Mouse (Mus musculus): ENCODE data around the gene Arf1. TPM values are rescaled to one million over a fixed set of nuclear protein-coding genes. Genes with fewer than 3 reads are reported as not detected.
A peak's percentile ranks its signal among the peaks of the same experiment; 100 is the strongest.

The Arf1 gene
- total RNA-seq, 2 experiments from 2014 or later, result 226 to 229 TPM

DNA sequence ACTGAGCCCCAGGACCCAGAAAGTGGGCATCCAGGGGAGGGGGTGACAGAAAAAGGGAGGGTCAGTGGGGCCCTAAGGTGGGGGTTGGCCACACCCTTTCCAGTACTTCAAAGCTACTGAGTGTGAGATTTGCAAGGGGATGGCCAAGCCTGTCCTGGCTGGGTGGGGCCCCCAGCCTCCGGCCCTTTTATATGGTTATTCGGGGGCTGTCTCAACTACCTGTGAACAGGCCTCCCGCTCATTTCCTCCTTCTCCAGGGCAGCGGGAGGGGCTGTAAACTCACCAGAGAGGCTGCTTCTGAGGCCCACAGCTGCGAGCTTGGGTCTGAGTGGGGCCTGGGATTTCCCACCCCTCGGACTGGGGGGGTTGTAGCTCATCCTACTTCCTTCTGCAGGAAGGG, 15.8 kb upstream of the Arf1 start:
- DNase-seq, result no peak
- intact Hi-C loops (cut with DNase I), result no loop called here
- TF ChIP-seq CTCF (IDR thresholded peaks at IDR 0.05), result no peak
- Histone ChIP-seq H3K4me3 (no peak overlapping the region), H3K27ac (no peak overlapping the region)

DNA sequence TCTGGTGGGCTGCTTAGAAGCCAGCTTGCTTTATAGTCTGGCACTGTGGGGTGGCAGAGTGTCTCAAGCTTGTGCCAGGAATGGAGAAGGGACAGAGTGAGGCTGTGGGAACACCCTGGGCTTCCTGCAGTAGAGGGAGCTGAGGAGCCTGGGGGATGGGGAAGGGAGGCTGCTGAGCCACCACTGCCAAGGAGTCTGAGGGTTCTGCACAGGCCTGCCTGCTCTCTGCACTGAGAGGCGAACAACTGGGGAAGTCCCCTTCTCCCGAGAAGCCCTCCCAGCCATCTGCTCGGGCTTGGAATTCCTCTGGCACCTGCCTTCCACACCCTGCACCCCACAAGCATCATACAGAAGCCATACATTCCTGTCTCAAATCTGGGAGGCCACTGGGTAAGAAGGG, 13.8 kb upstream of the Arf1 start:
- DNase-seq, result no peak
- Histone ChIP-seq H3K4me3 (no peak overlapping the region), H3K27ac (no peak overlapping the region)
- no peak for TF ChIP-seq CTCF (IDR thresholded peaks at IDR 0.05)
- intact Hi-C loops (cut with DNase I), result loop anchor here (2.0 kb wide), 1 partner anchor 51 kb away; no protein-coding TSS in a partner anchor

DNA sequence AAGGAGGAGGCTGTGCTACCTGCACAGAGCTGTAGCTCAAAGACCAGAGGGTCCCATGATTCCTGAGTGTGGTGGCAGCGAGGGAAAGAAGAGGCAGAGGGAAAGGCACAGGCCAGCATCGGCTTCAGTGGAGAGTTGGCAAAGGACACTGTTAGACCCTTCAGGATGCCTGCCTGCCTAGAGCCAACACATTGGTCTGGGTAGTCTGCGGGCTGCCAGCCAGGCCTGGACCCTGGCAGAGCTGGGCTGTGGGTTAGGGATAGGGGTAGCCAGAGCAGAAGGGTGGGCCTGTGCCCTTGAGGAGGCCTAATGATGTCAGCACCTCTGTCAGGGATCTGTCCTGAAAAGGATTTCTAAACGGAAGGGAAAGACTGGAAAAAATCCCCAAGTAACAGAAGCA, 11.7 kb upstream of the Arf1 start:
- TF ChIP-seq CTCF (IDR thresholded peaks at IDR 0.05), result no peak
- H3K4me3 ChIP-seq, result no peak overlapping the region
- no peak overlapping the region for H3K27ac ChIP-seq
- intact Hi-C loops (cut with DNase I), result loop anchor here (2.0 to 5.0 kb wide), 2 partner anchors 53 to 243 kb away; no protein-coding TSS in a partner anchor
- DNase-seq, result no peak

DNA sequence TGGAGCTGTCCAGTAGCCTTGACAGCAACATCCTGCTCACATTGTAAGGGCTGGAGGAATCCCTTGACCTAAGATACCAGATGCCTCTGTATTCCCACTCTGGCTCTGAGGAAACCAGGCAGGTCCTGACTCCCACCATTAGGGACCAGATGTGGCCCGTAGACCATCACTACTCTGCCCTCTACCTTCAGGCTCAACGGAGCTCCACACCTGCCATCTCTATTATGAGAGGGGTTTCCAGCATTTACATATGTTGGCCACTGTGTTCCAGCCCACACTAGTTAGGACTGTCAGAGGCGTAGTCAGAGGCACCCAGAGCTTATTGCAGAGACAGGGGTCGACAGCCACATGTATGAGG, 11.3 kb upstream of the Arf1 start:
- Histone ChIP-seq H3K27ac (no peak overlapping the region), H3K4me3 (no peak overlapping the region)
- intact Hi-C loops (cut with DNase I), result loop anchor here (5.0 kb wide), 1 partner anchor 243 kb away; no protein-coding TSS in a partner anchor
- TF ChIP-seq CTCF (IDR thresholded peaks at IDR 0.05), result no peak
- no peak for DNase-seq

DNA sequence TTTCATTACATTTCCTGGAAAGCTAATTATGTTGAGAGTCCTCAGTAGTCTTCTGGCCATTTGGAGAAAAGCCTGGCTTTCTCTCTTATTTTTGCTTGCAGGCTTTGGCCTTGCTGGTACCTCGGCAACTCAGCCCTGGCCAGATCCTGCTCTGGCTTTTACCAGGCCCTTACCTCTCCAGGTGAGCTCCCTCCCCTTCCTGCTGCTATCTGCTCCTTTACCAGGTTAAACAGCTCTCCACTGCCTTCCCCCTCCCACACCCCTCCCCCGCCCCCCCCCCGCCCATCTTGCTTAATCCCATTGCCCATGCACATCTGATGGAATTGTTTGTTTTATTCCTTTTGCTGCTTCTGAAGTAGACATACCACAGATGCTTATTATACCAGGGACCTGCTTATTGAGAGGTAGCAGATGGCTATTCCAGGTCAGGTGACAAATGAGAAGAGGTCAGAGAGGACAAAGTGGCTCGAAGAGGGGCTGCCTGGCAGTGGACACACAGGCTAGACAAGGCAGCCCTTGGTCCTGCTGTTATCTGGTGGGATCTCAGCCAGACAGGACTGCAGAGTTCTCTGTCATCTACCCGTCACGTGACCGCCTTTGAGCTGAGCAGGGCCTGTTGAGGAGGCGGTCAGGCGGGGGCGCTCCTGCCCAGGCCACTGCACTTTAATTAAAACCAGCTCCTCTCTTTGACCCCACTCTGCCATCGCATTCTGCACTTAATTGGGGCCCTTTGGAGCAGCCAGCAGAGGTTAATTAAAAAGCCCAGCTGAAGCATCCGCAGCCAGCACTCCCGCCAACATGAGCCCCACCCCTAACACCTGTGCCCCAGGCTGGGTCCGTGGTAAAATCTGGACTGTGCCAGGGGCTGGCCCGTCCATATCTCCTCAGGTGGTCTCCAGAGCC, 10.7 kb upstream of the Arf1 start:
- H3K4me3 ChIP-seq, result no peak overlapping the region
- H3K27ac ChIP-seq, result no peak overlapping the region
- peak; percentile 75 for DNase-seq
- intact Hi-C loops (cut with DNase I), result loop anchor here (5.0 kb wide), 1 partner anchor 244 kb away; no protein-coding TSS in a partner anchor
- peak; percentile 71 for TF ChIP-seq CTCF (IDR thresholded peaks at IDR 0.05)

DNA sequence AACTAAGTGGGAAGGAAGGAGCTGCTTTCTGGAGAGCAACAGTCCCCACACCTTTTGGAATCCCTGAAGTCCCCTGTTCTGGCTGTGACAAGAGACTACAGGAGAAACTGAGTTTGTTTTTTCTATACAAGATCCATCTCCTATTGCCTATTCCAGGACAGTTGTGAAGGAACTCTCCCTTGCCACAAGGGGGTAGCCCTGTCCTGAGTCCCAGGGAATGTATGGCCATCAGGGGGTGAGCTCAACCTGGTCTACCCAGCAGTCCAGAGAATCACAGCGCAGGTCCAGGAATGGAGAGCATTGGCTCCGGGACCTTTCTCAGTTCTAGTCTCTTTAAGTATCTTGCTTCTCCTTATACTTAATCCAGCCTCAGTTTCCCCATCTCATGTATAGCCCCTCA, 4.7 kb upstream of the Arf1 start:
- DNase-seq, result no peak
- TF ChIP-seq CTCF (IDR thresholded peaks at IDR 0.05), result no peak
- intact Hi-C loops (cut with DNase I), result no loop called here
- Histone ChIP-seq H3K4me3 (no peak overlapping the region), H3K27ac (no peak overlapping the region)

DNA sequence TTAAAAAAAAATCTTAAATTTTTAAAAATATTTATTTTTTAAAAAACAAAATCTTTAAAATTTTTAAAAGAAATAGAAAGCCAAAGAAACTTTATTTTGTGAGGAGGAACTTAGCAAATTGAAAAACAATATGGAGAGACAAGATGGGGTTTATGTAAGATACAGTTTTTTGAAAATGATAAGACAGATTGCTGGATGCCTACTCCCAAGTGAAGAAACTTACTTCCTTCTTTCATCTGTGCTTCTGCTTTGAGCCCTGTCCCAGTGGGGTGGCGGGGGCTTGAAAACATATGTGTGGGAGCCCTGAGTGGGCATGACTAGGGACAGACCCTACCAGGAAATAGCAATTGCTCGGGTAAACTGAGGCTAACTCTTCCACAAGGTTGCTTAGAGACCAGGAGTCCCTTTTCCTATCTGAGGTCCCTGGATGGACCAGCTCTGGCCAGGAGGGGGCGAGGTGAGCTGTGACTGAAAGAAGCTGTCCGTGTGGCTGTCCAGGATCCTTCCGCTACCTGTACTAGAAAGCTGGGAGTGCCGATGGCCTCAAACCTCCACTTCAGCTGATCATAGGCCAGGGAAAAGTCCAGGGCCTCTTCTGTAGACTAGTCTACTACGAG, 2.2 kb upstream of the Arf1 start:
- H3K27ac ChIP-seq, result no peak overlapping the region
- peak; percentile 76 for TF ChIP-seq CTCF (IDR thresholded peaks at IDR 0.05)
- DNase-seq, result peak; percentile 67
- no peak overlapping the region for H3K4me3 ChIP-seq
- intact Hi-C loops (cut with DNase I), result loop anchor here (2.0 kb wide), 1 partner anchor 63 kb away; no protein-coding TSS in a partner anchor

DNA sequence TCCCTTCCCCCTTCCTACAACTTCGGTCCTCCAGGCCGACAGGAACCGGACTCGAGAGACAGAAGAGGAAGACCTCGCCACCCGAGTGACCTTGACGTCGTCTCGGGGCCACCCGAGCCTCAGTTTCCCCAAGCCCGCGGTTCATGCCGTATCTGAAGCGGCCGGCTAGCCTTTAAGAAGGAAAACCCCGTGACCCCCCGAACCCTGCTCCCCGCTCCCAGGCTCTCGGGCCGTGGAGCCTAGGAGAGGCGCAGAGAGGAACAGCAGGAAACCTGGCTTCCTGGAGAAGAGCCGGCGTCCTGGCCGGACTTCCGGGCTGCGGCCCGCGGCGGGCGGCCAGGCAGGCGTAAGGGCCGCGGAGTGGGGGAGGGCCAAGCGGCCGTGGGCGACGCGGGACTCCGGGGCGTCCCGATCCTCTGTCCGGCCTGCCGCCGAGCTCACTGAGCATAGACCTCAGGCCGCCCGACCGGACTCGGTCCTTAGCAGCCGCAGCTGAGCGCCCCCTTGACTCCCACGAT, 407 bp downstream of the Arf1 start:
- Histone ChIP-seq H3K27ac (peak overlapping the region; percentile 99), H3K4me3 (peak overlapping the region; percentile 79)
- no peak for DNase-seq
- no peak for TF ChIP-seq CTCF (IDR thresholded peaks at IDR 0.05)
- intact Hi-C loops (cut with DNase I), result no loop called here

DNA sequence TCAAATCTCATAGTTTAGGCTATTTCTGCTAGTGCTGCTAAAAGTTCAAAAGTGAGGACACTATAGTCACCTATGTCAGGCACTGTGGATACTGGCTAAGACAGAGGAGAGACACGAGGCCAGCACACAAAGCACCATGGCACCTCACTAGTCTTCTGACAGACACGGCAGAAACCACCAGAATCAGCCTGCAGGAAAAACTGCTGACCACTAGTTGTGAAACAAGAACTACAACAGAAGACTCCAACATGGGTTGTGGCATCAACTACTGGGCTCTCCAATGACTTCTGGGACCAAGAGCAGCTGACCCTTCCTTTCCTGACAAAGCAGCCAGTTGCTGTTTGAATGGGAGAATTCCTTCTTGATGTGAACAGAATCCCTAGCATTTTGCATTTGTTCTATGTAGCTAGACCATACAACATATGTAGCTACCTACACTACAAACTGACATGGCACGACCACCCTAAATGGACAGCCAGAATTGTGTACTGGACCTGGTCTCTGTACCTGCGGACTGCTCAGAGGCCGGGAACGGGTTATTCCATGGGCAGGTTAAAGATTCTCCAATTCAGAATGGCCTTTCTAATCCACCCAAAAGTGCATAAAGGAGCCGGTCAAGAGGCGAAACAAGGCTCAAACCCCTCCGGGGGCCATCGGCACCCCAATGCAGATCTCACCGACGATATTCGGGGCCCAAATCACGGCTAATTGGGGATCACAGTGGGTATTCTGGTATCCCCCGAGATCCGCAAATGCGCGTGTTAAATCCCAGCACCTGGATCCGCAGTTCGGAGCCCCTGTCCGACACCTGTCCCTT, 1.1 kb downstream of the Arf1 start:
- TF ChIP-seq CTCF (IDR thresholded peaks at IDR 0.05), result no peak

DNA sequence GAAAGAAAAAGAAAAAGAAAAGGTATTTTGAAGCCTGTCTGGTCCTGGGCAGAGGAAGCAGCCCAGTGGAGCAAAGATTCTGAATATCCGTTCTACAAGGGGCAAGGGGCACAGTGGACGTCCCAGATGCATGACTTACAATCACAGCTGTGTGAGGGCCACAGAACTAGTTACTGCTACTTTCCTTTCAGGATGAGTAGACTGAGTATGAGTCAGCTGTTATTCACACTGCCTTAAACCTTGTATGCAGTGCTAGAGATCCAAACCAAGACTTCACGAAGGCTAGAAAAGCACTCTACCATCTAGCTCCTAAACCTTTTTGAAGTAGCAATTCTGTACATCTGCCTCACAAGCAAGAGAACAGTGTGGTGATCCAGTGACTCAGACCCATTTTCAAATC, 1.8 kb downstream of the Arf1 start:
- intact Hi-C loops (cut with DNase I), result no loop called here

More for the DNA sequence above, 1.1 kb downstream of the Arf1 start:
- peak overlapping the region; percentile 79 for H3K4me3 ChIP-seq
- intact Hi-C loops (cut with DNase I), result no loop called here
- H3K27ac ChIP-seq, result peak overlapping the region; percentile 99
- DNase-seq, result no peak

DNA sequence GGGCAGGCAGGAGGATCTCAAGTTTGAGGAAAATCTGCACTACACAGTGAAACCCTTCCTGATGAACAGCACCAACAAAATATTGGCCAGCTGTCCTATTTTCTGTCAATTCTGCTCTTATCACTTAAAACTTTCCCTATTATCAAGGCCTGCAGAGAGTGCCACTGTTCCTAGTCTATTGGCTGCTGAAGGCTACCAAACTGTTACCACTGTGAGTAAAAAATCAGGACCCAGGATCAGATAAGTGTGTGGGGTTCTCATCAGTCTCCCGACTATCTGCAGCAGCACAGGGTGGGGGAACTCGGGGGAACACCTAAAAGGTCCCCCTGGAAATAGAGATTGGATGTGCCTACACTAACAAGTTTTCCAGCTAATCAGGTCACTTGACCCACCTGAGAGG, 2.9 kb downstream of the Arf1 start:
- no peak for DNase-seq
- intact Hi-C loops (cut with DNase I), result no loop called here
- Histone ChIP-seq H3K27ac (0 out of 2 replicates have a peak overlapping the region, but pooled peaks have one; percentile 32), H3K4me3 (peak overlapping the region; percentile 79)
- no peak for TF ChIP-seq CTCF (IDR thresholded peaks at IDR 0.05)

More for the DNA sequence above, 1.8 kb downstream of the Arf1 start:
- no peak for TF ChIP-seq CTCF (IDR thresholded peaks at IDR 0.05)
- peak overlapping the region; percentile 99 for H3K27ac ChIP-seq
- peak overlapping the region; percentile 79 for H3K4me3 ChIP-seq
- no peak for DNase-seq

DNA sequence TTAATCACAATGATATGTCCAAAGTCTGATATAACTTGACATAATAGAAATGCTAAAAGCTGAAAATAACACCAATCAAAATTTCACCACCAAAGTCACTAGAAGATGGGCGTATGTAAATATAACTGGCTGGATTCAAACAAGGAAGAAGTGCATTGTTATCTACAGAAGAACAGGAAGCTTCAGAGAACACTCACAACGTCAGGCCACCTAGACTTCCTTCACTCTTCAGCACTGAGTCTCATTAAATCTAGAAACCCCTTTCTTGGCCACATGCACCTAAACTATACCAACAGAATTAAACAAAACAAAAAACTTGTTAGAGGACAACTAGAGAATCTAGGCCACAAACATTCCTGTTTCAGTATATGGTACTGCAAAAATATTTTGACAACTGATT, 3.6 kb downstream of the Arf1 start:
- no peak for TF ChIP-seq CTCF (IDR thresholded peaks at IDR 0.05)
- intact Hi-C loops (cut with DNase I), result no loop called here
- peak overlapping the region; percentile 79 for H3K4me3 ChIP-seq
- DNase-seq, result no peak
- H3K27ac ChIP-seq, result no peak overlapping the region
